Mouse (Mus musculus): Measurements from ENCODE around the gene Med25.

The Med25 gene

DNA sequence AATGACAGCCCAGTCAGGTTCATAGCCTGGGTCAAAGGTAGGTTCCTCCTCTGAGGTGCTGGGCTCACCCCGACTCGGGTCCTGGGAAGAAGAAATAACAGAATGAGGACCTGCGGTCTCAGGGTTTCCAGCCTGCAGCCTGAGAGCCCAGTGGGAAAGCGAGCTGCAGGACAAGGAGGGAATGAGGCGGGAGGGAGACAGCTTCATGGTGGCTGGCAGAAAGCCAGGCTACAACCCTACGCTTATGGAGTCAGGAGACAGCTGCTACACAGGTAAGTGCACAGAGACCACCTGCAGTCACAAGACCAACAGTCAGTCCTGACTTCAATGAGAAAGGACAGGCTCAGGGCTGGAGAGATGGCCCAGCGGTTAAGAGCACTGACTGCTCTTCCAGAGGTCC, 45.7 kb downstream of the Med25 start:
- no peak for DNase-seq (ENCODE audit: low spot score)

DNA sequence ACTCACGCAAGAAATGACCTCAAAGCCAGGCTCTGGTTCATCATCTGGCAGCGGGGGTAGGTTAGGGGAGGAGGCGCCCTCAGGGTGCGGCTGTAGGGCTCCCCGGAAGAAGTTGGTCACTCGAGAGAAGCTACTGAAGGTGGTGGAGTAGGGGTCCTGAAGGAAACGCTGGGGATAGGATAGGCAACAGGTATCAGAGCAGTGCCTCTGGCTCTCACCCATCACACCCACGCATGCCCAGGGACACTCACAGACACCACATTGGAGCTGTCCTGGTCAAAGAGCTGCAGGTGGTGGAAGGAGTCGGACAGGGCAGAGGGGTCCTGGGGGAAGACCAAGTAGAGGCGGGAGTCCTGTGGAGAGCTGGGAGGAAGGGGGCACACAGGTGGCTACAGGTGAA, 47.5 kb downstream of the Med25 start:
- DNase-seq (ENCODE audit: low spot score) = no peak

DNA sequence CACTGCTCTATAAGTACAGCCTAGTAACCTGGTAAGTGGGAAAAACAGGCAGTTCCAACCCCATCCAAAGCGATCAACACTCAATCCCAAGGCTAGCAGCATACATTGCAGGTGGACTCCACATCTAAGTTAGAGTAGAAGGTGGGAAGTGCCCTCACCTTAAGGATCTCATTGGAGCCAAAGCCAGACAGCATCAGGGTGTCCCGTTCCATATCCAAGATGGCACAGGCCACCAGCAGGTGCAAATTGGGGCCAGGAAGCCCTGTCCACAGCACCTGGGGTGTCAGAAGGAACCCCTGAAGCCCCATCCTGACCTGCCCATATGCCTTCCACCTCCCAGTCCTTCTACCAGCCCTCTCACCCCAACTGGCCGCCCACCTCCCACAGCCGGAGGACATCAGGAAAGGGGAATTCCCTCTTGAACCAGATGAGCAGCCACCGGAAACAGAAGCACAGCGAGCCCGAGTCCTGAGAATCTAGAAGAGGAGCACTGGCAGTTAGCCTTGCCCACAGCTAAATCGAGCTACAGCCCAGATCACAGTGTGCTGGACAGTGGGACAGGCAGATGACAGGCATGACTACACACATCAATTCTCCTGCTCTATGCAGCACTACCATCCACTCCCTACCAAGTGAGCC, 50.6 kb downstream of the Med25 start:
- no peak for DNase-seq (ENCODE audit: low spot score)

DNA sequence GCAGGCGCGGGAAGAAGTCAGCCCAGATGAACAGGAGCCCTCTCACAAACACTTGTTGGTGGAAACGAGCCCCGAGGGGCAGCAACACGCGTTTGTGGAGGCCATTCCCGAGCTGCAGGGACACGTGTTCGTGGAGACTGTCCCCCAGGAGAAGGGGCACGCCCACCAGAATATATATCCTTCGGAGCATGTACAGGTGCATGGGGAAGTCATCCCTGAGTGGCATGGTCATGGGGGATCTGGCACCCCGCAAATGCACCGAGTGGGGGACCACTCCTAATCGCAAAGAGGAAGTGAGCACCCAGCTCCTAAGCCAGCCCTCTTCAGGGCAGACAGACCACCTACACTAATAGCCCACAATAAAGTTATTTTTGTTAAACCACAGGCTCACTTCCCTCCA, 52.1 kb downstream of the Med25 start:
- DNase-seq (ENCODE audit: low spot score) = no peak

DNA sequence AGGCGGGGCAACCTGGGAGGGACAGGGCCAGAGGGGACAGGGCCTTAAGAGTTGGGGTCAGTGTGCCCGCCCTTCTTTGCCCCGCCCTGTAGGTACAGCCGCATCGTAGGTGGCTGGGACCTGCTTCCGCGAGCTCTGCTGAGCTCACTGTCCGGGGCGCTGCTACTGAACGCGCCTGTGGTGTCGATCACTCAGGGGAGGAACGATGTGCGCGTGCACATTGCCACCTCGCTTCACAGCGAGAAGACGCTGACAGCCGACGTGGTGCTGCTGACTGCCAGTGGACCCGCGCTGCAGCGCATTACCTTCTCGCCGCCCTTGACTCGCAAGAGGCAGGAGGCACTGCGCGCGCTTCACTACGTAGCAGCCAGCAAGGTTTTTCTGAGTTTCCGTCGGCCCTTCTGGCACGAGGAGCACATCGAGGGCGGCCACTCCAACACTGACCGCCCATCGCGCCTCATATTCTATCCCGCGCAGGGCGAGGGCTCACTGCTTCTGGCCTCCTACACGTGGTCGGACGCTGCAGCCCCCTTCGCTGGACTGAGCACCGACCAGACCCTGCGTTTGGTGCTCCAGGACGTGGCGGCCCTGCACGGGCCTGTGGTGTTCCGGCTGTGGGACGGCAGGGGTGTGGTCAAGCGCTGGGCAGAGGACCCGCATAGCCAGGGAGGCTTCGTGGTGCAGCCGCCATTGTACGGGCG, 52.9 kb downstream of the Med25 start:
- no peak for DNase-seq (ENCODE audit: low spot score)

DNA sequence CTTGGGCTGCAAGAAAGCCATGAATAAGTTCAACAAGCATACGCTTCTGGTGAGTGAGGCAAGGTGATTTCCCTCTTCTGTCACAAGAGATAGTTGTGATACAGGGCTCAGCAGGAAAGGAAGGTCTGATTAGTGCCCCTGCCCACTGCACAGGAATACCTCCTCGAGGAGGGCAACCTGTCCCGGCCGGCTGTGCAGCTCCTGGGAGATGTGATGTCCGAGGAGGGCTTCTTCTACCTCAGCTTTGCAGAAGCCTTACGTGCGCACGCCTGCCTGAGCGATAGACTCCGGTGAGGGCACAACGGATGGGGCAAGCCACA, 53.4 kb downstream of the Med25 start:
- DNase-seq (ENCODE audit: low spot score) = no peak

DNA sequence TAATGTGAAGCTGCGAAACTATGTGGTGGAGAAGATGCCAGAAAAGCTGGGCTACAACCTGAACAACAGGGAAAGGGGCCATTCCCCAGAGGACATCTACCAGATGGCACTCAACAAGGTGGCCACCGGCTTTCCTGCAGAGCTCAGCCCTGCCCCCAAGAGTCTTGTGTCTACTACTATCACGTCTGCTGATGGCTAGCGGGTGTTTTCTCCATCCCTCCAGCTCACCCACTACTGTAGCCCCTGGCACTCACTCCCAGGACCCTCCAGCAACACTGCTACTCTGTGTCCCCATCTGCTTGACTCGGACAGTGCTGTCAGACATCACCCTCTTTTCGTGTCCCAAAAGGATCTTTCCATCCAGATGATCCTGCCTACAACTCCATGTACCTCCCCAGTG, 54.4 kb downstream of the Med25 start:
- DNase-seq (ENCODE audit: low spot score) = no peak

DNA sequence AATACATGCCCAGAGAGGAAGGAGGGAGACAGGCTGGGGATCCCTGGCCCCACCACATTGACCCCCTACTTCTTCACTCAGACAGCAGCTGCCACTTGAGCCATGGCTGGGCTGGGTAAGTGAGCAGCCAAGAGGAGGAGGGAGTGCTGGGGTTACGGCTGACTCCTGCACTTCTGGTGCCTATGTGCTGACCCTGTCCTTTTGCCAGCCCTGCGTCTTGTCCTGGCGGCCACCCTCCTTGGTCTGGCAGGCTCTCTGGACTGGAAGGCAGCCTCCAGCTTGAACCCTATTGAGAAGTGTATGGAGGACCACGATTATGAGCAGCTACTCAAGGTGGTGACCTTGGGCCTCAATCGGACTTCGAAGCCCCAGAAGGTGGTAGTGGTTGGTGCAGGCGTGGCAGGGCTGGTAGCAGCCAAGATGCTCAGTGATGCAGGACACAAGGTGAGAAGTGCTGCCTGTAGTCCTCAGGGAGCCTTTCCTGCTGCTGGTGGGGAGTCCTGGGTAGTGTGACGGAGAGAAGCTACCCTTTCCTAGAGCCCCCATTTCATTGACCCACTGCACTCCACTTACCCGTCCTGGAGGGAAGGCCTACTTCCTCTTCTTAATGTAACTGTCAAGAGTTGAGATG, 56.0 kb downstream of the Med25 start:
- no peak for DNase-seq (ENCODE audit: low spot score)

DNA sequence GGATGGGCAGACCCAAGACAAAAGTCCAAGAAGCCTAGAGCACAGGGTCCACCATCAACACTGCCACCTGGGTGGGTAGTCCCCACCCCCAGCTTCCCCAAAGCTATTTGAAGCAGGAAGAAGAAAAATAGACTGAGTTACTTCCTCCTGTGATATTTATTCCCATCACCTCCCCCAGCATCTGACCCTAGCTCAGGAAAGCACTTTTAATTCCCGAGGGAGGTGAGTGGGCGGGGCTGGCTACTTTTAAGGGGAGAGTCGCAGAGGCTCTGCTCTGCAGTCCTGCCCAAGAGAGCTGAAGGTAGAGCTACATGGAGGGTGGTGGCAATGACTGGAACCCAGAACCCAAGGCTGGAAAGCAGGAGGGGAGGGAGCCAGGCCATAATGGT, 56.5 kb downstream of the Med25 start:
- no peak for DNase-seq (ENCODE audit: low spot score)

DNA sequence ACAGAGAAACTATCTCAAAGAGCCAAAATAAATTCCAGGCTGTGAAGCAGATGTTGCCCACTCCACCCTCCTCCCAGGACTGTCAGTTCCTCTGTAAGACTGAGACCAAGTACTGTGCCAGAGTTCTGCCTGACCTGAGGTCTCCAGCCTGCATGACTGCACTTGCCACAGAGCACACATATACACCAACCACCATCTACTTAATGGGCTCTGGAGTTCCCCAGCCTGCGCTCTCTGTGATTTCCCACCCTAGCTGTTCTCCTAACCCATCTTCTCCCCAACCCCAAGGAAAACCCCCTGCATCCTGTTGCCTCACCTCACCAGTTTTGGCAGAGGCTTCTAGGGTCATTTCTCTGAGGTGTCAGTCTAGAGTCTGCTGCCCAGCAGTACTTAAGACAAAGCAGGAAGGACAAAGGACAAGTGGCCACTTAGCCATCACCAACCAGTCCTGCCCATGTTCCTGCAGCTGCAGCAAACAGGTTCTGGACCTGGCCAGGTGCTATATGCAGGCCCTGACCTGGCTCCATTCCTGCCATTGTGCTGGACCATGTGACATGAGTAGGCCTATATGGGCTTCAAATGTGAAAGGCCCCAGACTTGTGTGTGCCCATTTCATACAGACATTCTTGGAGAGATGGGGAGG, 57.0 kb downstream of the Med25 start:
- DNase-seq (ENCODE audit: low spot score) = no peak

DNA sequence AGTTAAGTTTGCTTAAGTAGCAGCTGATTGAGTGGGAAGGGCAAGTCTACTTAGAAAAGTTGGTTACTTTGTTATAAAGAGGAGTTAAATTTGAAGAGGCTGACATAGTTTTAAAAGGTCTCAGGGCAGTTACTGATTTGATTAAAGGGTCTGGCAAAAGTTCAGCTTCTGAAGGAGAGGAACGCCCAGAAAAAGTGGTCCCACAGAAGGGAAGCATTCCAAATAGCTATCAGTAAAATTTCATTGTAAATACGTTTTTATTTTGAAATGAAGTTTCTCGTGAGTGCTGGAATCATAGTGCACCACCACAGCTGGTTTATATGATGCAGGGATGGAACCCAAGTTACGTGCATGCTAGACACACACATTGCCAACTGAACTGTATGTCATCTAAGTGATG, 59.7 kb downstream of the Med25 start:
- DNase-seq (ENCODE audit: low spot score) = no peak

DNA sequence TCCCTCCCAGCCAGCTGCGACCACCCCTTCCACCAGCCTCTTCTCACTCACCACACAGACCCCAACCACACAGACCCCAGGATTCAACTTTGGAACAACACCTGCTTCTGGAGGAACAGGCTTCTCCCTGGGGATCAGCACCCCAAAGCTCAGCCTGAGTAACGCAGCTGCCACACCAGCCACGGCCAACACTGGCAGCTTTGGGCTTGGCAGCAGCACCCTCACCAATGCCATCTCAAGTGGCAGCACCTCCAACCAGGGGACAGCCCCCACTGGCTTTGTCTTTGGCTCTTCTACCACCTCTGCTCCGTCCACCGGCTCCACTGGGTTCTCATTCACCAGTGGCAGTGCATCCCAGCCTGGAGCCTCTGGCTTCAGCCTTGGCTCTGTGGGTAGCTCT, 63.8 kb downstream of the Med25 start:
- DNase-seq (ENCODE audit: low spot score) = no peak

DNA sequence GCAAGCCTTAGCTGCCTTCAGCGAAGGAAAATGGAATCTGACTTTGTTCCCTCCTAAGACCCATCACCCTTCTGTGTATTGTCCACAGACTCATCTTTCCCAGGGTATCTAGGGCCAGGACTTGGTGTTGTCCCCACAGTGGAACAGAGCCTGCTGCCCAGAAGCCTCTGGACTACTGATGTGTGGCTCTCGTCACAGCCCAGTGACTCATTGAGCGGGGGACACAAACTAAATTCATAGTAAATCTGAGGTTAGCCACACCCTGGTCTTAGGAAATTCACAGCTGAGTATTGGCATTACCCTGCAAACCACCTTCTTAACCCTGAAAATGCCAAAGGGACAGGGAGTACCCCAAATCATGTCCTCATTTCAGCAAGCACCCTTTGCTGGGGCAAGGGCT, 65.7 kb downstream of the Med25 start:
- no peak for DNase-seq (ENCODE audit: low spot score)
